Mouse (Mus musculus) thymus, postnatal 0 days (tissue): Measurements from ENCODE around the gene Htr5b. TPM values are rescaled to one million over a fixed set of nuclear protein-coding genes. Genes with fewer than 3 reads are reported as not detected.

Experiments used
- DNase-seq: peaks from one replicate; pipeline ENCODE4 v3.0.0-alpha.2; 2015; ENCODE audit warnings: low spot score
- polyA plus RNA-seq: library from polyadenylated mRNA; unstranded; fragments of >200 nt; fragmentation: Nextera tagmentation; extraction: Ambion mirVana; gene quantifications from 2 replicates; pipeline ENCODE4 v1.2.1, GENCODE M21; 2015

Htr5b gene
- 0.07 TPM in 1 of 2 replicates, not detected in the other for polyA plus RNA-seq

- no peak for DNase-seq
These were observed at the start of gene Htr5b for GRCm38 (mm10) chr1:121528399-121528720. Gene Htr5b, minus strand, starts transcription at chr1:121528465.

- DNase-seq, result no peak
These were observed 49.2 kb upstream of the Htr5b start for GRCm38 (mm10) chr1:121577491-121577890.

GRCm38 (mm10) chr1:121570522-121570921 is 42.3 kb upstream of the Htr5b start:
- DNase-seq, result no peak

GRCm38 (mm10) chr1:121567521-121568489 is 39.5 kb upstream of the Htr5b start, which contains the start of gene Ddx18:
Gene Ddx18, minus strand, starts transcription at chr1:121567989.
- DNase-seq, result peak; percentile 95

- DNase-seq, result no peak
These were observed 29.6 kb upstream of the Htr5b start for GRCm38 (mm10) chr1:121557861-121558260.

GRCm38 (mm10) chr1:121551457-121551835 is 23.2 kb upstream of the Htr5b start:
- no peak for DNase-seq

GRCm38 (mm10) chr1:121550801-121551456 is 22.7 kb upstream of the Htr5b start:
- DNase-seq, result no peak

- DNase-seq, result peak; percentile 18
These were observed 21.2 kb upstream of the Htr5b start for GRCm38 (mm10) chr1:121549456-121549855.

- no peak for DNase-seq
These were observed 20.4 kb upstream of the Htr5b start for GRCm38 (mm10) chr1:121548667-121549066.

- DNase-seq, result no peak
These were observed 18.6 kb upstream of the Htr5b start for GRCm38 (mm10) chr1:121546844-121547243.

- DNase-seq, result no peak
These were observed 12.1 kb upstream of the Htr5b start for GRCm38 (mm10) chr1:121540361-121540760.

- no peak for DNase-seq
These were observed 3.2 kb upstream of the Htr5b start for GRCm38 (mm10) chr1:121531439-121531838.

- no peak for DNase-seq
These were observed 1.0 kb upstream of the Htr5b start for GRCm38 (mm10) chr1:121529286-121529685.

GRCm38 (mm10) chr1:121527600-121528398 is 466 bp downstream of the Htr5b start:
- DNase-seq, result no peak

- DNase-seq, result no peak
These were observed 1.2 kb downstream of the Htr5b start for GRCm38 (mm10) chr1:121527061-121527460.

GRCm38 (mm10) chr1:121518609-121519008 is 9.7 kb downstream of the Htr5b start:
- DNase-seq, result no peak

GRCm38 (mm10) chr1:121511966-121512365 is 16.3 kb downstream of the Htr5b start:
- no peak for DNase-seq

GRCm38 (mm10) chr1:121511186-121511585 is 17.1 kb downstream of the Htr5b start:
- DNase-seq, result no peak

GRCm38 (mm10) chr1:121510420-121511140 is 17.7 kb downstream of the Htr5b start:
- DNase-seq, result no peak

GRCm38 (mm10) chr1:121508729-121509128 is 19.5 kb downstream of the Htr5b start:
- no peak for DNase-seq

- DNase-seq, result no peak
These were observed 31.2 kb downstream of the Htr5b start for GRCm38 (mm10) chr1:121497093-121497492.
